ENCODE assay signal across 8 mouse cellular contexts in genomic region chr1:75124346-75125321, GRCm38 (mm10). TPM values are rescaled to one million over a fixed set of nuclear protein-coding genes. Genes with fewer than 3 reads are reported as not detected.
DNase-seq lines count a peak whose midpoint lies in the region; ATAC-seq and TF ChIP-seq lines count a peak whose summit lies in the region.

TSS of gene Nhej1 (minus strand) at chr1:75125200.

- peaks cover 12% of the 10 kb centered on the region for H3K4me1 ChIP-seq in embryonic facial prominence, embryonic 13.5 days
- H3K4me1 ChIP-seq in limb, embryonic 14.5 days (ENCODE audit: control insufficient read depth, insufficient read depth, low read length) = 0 out of 2 replicates have a peak, but pooled peaks cover 5% of the 10 kb centered on the region
- H3K4me1 ChIP-seq in midbrain, postnatal 0 days (ENCODE audit: insufficient read depth, low read length) = no peaks in the 10 kb centered on the region

- WGBS in embryonic facial prominence, embryonic 13.5 days = 1% methylated on average over 56 of the region's 56 CpGs
- WGBS in limb, embryonic 14.5 days = 1% methylated on average over 55 of the region's 56 CpGs
- WGBS in midbrain, postnatal 0 days = 1% methylated on average over 55 of the region's 56 CpGs

- H3K9me3 ChIP-seq in embryonic facial prominence, embryonic 13.5 days = no peaks in the 10 kb centered on the region
- no peaks in the 10 kb centered on the region for H3K9me3 ChIP-seq in limb, embryonic 14.5 days (ENCODE audit: control insufficient read depth, low read length)
- H3K9me3 ChIP-seq in midbrain, postnatal 0 days (ENCODE audit: low read length) = no peaks in the 10 kb centered on the region

- peak within 1 kb of the TSS; percentile 60 for H3K4me3 ChIP-seq in embryonic facial prominence, embryonic 13.5 days
- peak within 1 kb of the TSS; percentile 53 for H3K4me3 ChIP-seq in limb, embryonic 14.5 days (replicated peaks; ENCODE audit: low read length)
- peak within 1 kb of the TSS; percentile 61 for H3K4me3 ChIP-seq in midbrain, postnatal 0 days (ENCODE audit: low read depth, low read length)

- H3K36me3 ChIP-seq in embryonic facial prominence, embryonic 13.5 days = no peaks in the 10 kb centered on the region
- H3K36me3 ChIP-seq in limb, embryonic 14.5 days (ENCODE audit: control insufficient read depth, insufficient read depth, low read length) = no peaks in the 10 kb centered on the region
- H3K36me3 ChIP-seq in midbrain, postnatal 0 days (ENCODE audit: insufficient read depth, low read length) = no peaks in the 10 kb centered on the region

- TF ChIP-seq CTCF in midbrain, postnatal 0 days (IDR thresholded peaks at IDR 0.05) = peak; percentile 83

- peak within 1 kb of the TSS; percentile 58 for H3K4me2 ChIP-seq in embryonic facial prominence, embryonic 13.5 days
- peak within 1 kb of the TSS; percentile 64 for H3K4me2 ChIP-seq in limb, embryonic 14.5 days (replicated peaks; ENCODE audit: low read depth, low read length, severe bottlenecking)
- H3K4me2 ChIP-seq in midbrain, postnatal 0 days (ENCODE audit: low read depth, low read length, poor library complexity, severe bottlenecking) = peak within 1 kb of the TSS; percentile 50

- TF ChIP-seq POLR2A in limb, embryonic 14.5 days (IDR thresholded peaks at IDR 0.05; ENCODE audit: borderline replicate concordance, extremely low read depth, insufficient read depth, insufficient read length) = 0 out of 2 replicates have a peak, but pooled peaks have one; percentile 16

- H3K27me3 ChIP-seq in embryonic facial prominence, embryonic 13.5 days = peaks cover 4% of the 10 kb centered on the region; the same call in 1 of the 2 replicates
- no peaks in the 10 kb centered on the region for H3K27me3 ChIP-seq in limb, embryonic 14.5 days (ENCODE audit: control insufficient read depth, insufficient read depth, low read length)
- no peaks in the 10 kb centered on the region for H3K27me3 ChIP-seq in midbrain, postnatal 0 days (ENCODE audit: insufficient read depth, low read length)

- H3K9ac ChIP-seq in embryonic facial prominence, embryonic 13.5 days = peak within 1 kb of the TSS; percentile 76
- H3K9ac ChIP-seq in limb, embryonic 14.5 days (ENCODE audit: low read depth, low read length, severe bottlenecking) = peak within 1 kb of the TSS; percentile 64
- H3K9ac ChIP-seq in midbrain, postnatal 0 days (replicated peaks; ENCODE audit: low read length, poor library complexity, severe bottlenecking) = peak within 1 kb of the TSS; percentile 66

- DNase-seq in 3134 (ENCODE audit: extremely low read depth, insufficient read length, low spot score) = peak; percentile 97
- DNase-seq in adrenal gland, postnatal 36 days = peak; percentile 92 to 96
- DNase-seq in heart, adult 8-10 months (ENCODE audit: low spot score) = peak; percentile 93
- DNase-seq in kidney, adult 9 months = peak; percentile 98
- DNase-seq in limb, embryonic 14.5 days (ENCODE audit: low spot score) = peak; percentile 96
- peak; percentile 98 for DNase-seq in midbrain, postnatal 0 days (ENCODE audit: low spot score)
- DNase-seq in spleen, postnatal 14 days (ENCODE audit: low spot score in 2 of 2) = peak; percentile 94

- H3K27ac ChIP-seq in embryonic facial prominence, embryonic 13.5 days = peak within 1 kb of the TSS; percentile 98
- peak within 1 kb of the TSS; percentile 92 for H3K27ac ChIP-seq in limb, embryonic 14.5 days (replicated peaks; ENCODE audit: low read depth, low read length)
- H3K27ac ChIP-seq in midbrain, postnatal 0 days (ENCODE audit: low read depth, low read length) = peak within 1 kb of the TSS; percentile 82

- peak; percentile 94 for ATAC-seq in embryonic facial prominence, embryonic 13.5 days (ENCODE audit: insufficient number of reproducible peaks, insufficient read depth, low FRiP score, low TSS enrichment, low read depth)
- peak; percentile 97 for ATAC-seq in limb, embryonic 14.5 days (ENCODE audit: low FRiP score, low read depth)
- peak; percentile 96 for ATAC-seq in midbrain, postnatal 0 days (ENCODE audit: low FRiP score)

RNA-seq across cellular contexts. Expression of gene Nhej1, which starts in this region (rescaled TPM):
- total RNA-seq in adrenal gland, postnatal 36 days (2021) = 1 to 10 TPM; 7.1 to 7.9 TPM
- 11.2 and 12.7 TPM in 2 replicates for polyA plus RNA-seq in embryonic facial prominence, embryonic 13.5 days (2015; fragmentation: Nextera tagmentation; extraction: Ambion mirVana)
- total RNA-seq in heart, adult 8-10 months (2022) = 1 to 10 TPM; 3.7 to 5.2 (median 4.6) TPM
- polyA plus RNA-seq in limb, embryonic 14.5 days (2012; rRNA removed) = 4.4 and 4.8 TPM in 2 replicates
- 7.8 and 10.8 TPM in 2 replicates for polyA plus RNA-seq in limb, embryonic 14.5 days (2014; fragmentation: Nextera tagmentation; extraction: Ambion mirVana)
- total RNA-seq in midbrain, postnatal 0 days (2014; rRNA removed) = 1.8 and 2.4 TPM in 2 replicates
- polyA plus RNA-seq in midbrain, postnatal 0 days (2015; fragmentation: Nextera tagmentation; extraction: Ambion mirVana) = 2.9 and 3.4 TPM in 2 replicates

Comparison
In these comparisons a context has a peak if more than half of its experiments do, and no peak if none do; other contexts are left out.
1. Peak in every context shown above with its lines: DNase-seq, ATAC-seq, H3K4me3 ChIP-seq and H3K27ac ChIP-seq.